ENCODE assay signal across 8 mouse cellular contexts in the genomic region with DNA sequence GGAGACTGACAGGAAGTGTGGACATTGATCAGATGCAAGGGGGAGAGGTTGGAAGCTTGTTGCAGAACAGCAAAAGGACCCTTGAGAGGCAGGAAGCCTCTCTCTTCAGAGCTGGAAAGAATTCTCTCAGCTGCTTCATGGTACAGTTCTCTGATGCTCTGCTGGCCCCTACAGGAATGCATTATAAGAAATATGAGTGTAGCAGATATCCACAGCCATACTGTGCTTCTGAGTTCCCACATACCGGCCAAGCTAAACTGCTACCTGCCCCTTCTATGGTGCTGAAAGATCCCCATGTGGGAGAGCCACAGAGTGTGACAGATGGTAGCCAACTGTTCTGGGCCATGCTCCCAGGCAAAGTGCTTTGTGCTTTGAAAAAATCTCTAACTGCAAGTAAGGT.
DNase-seq lines count a peak whose midpoint lies in the region; ATAC-seq and TF ChIP-seq lines count a peak whose summit lies in the region.

No protein-coding gene starts in this region.

- no peaks in the 10 kb centered on the region for H3K9me3 ChIP-seq in forebrain, embryonic 16.5 days (ENCODE audit: control insufficient read depth, low read length)
- no peaks in the 10 kb centered on the region for H3K9me3 ChIP-seq in midbrain, embryonic 10.5 days (replicated peaks)

- ATAC-seq in Patski: peak; percentile 37
- peak; percentile 88 for ATAC-seq in forebrain, embryonic 16.5 days

- no peak overlapping the region for H3K4me3 ChIP-seq in kidney, adult 2 months (ENCODE audit: insufficient read depth, low read depth, low read length)
- no peak overlapping the region for H3K4me3 ChIP-seq in forebrain, embryonic 16.5 days (replicated peaks; ENCODE audit: low read length)
- H3K4me3 ChIP-seq in midbrain, embryonic 10.5 days: no peak overlapping the region

- peak; percentile 30 for DNase-seq in kidney, adult 2 months
- DNase-seq in kidney, adult 11 months: no peak
- DNase-seq in Patski (ENCODE audit: low read depth, low spot score): no peak
- DNase-seq in layer of hippocampus, adult 11-12 months (ENCODE audit: low spot score): peak; percentile 51
- no peak for DNase-seq in midbrain, embryonic 10.5 days (ENCODE audit: low spot score)
- no peak for DNase-seq in urinary bladder, adult 18-20 months (ENCODE audit: low spot score in 2 of 2)
- no peak for DNase-seq in c-Kit-positive CD71-positive TER-119-positive erythroid progenitor cells, embryonic 14.5 days (ENCODE audit: low spot score)

- H3K4me1 ChIP-seq in kidney, adult 2 months (ENCODE audit: control insufficient read depth, insufficient read depth, low read length): no peaks in the 10 kb centered on the region; the same call in 1 of the 2 replicates
- peaks cover 12% of the 10 kb centered on the region for H3K4me1 ChIP-seq in forebrain, embryonic 16.5 days (replicated peaks; ENCODE audit: control insufficient read depth, insufficient read depth, low read length)
- H3K4me1 ChIP-seq in midbrain, embryonic 10.5 days: peaks cover 22% of the 10 kb centered on the region

- POLR2A ChIA-PET in Patski (lab: Charles Lee): interaction anchor here (0.7 kb wide), 1 partner anchor 112 kb away, joined by 5 read pairs; no protein-coding TSS in a partner anchor

- in situ Hi-C loops in Patski (cut with MboI; ENCODE audit: low pct_unique_long_range_greater_than_20kb): no loop called here

- TF ChIP-seq CTCF in kidney, adult 2 months (conservative IDR thresholded peaks at IDR 0.05; ENCODE audit: insufficient read depth, insufficient read length, low read depth, low read length): no peak
- peak; percentile 43 for TF ChIP-seq CTCF in Patski (IDR thresholded peaks at IDR 0.05)

- no peak for TF ChIP-seq POLR2A in kidney, adult 2 months (IDR thresholded peaks at IDR 0.05; ENCODE audit: low read depth, low read length)

- H3K27ac ChIP-seq in kidney, adult 2 months (ENCODE audit: insufficient read depth, low read depth, low read length): no peak overlapping the region
- H3K27ac ChIP-seq in forebrain, embryonic 16.5 days (ENCODE audit: low read length): no peak overlapping the region
- peak overlapping the region; percentile 33; the same call in 1 of the 2 replicates for H3K27ac ChIP-seq in midbrain, embryonic 10.5 days (replicated peaks)

- H3K36me3 ChIP-seq in kidney, adult 2 months (ENCODE audit: control insufficient read depth, insufficient read depth, low read length): no peaks in the 10 kb centered on the region
- no peaks in the 10 kb centered on the region for H3K36me3 ChIP-seq in forebrain, embryonic 16.5 days (ENCODE audit: control insufficient read depth, insufficient read depth)
- H3K36me3 ChIP-seq in midbrain, embryonic 10.5 days: no peaks in the 10 kb centered on the region

- WGBS in kidney, adult 2 months: 33% methylated on average over 1 of the region's 1 CpGs
- 45% methylated on average over 1 of the region's 1 CpGs for WGBS in forebrain, embryonic 16.5 days
- WGBS in midbrain, embryonic 10.5 days: 76% methylated on average over 1 of the region's 1 CpGs

- CTCF ChIA-PET in Patski (lab: Charles Lee): interaction anchor here (0.9 to 1.1 kb wide), 4 partner anchors 8 to 163 kb away, joined by 3 read pairs; no protein-coding TSS in a partner anchor

- H3K4me2 ChIP-seq in forebrain, embryonic 16.5 days (ENCODE audit: low read length): no peak overlapping the region

- no peak overlapping the region for H3K9ac ChIP-seq in forebrain, embryonic 16.5 days (replicated peaks; ENCODE audit: low read depth, low read length)

- H3K27me3 ChIP-seq in kidney, adult 2 months (replicated peaks; ENCODE audit: control insufficient read depth, insufficient read depth, low read length): no peaks in the 10 kb centered on the region
- H3K27me3 ChIP-seq in Patski: no peaks in the 10 kb centered on the region
- H3K27me3 ChIP-seq in forebrain, embryonic 16.5 days (replicated peaks; ENCODE audit: control insufficient read depth, insufficient read depth, low read length): peaks cover 3% of the 10 kb centered on the region; the same call in 1 of the 2 replicates
- H3K27me3 ChIP-seq in midbrain, embryonic 10.5 days (ENCODE audit: low read depth, poor library complexity, severe bottlenecking): peaks cover 30% of the 10 kb centered on the region

Comparison
In these comparisons a context has a peak if more than half of its experiments do, and no peak if none do; other contexts are left out.
1. DNase-seq: peak in kidney, adult 2 months (single experiment) and layer of hippocampus, adult 11-12 months (single experiment); none in kidney, adult 11 months (single experiment), Patski (single experiment), midbrain, embryonic 10.5 days (single experiment), urinary bladder, adult 18-20 months (0 of 2) and c-Kit-positive CD71-positive TER-119-positive erythroid progenitor cells, embryonic 14.5 days (single experiment).